Mouse (Mus musculus): ENCODE measurements around the gene Nr2c2.

Nr2c2 gene

GRCm38 (mm10) chr6:92126861-92127468, 35.8 kb downstream of the Nr2c2 start:
- DNase-seq (ENCODE audit: low spot score), result no peak

DNA sequence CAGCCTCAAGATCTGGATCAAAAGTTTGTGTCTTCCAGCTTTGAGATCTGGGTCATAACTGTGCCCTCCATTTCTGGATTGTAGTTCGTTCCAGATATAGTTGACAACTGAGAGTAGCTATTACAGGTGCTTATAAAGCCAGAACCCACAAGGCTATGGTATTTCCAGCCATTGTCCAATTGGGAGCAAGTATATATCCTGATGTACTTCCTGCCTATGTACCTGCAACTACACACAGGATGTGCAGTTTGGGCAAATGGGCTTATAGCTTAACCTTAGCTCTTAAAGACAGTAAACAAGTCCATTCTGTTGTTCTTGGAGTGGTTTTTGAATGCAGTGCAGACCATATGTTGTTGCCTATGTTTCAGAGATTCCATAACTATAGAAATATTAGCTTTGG, 40.3 kb downstream of the Nr2c2 start:
- DNase-seq (ENCODE audit: low spot score), result no peak

DNA sequence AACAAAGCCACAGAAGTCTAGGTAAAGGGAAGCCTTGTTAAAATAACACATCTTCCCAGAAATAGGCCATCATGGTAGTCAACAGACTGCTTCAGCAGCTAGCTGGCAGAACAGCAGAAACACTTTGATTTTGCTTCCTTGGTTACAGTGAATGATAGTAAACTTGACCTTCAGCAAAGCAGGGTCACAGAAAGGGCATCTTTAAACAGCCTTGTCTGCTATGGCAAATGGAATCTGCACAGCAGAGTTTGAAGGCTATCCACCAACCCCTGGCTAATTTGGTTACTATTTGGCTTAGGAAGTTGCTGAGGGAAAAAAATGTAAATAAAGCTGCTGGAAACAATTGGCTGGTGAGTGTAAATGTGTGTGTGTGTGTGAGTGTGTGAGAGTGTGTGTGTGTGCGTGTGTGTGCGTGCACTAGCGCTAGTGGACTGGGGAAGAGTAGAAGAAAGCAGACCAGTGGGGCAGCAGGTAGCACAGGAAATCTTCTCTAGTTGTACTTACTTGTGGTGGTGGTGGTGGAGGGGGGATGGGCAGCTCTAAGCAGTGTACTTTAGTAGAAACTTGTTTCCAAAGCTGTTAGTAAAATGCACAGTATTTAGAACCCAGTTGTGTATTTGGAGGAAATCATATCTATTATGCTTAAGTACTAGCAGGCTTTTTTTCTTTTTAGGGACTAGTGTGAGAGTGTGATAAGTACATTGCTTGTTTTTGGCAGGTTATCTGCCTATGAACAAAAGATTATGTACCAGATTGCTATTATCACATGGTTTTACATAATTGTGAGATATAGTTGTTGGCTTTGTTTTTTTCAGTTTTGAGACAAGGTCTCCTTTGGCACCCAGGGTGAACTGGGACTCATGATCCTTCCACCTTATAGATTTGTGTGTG, 41.1 kb downstream of the Nr2c2 start:
- no peak for DNase-seq (ENCODE audit: low spot score)

DNA sequence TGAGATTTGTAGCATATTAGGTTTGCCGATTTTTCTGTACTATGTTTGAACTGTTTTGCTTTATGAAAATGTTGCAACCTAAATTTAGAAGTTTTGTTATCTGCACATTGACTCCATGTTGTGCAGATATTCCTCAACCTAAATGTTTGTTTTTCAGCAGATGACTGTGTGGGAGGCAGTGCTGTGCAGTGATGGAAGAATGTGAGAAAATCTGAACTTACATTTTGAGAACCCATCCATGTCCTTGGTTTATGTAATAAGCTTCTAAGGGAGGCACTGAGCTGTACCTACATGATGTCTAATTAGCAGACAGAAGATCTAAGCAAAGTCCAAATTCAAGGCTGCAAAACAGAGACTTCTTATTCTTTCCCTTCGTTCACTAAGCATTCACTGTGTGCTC, 42.4 kb downstream of the Nr2c2 start:
- no peak for DNase-seq (ENCODE audit: low spot score)

DNA sequence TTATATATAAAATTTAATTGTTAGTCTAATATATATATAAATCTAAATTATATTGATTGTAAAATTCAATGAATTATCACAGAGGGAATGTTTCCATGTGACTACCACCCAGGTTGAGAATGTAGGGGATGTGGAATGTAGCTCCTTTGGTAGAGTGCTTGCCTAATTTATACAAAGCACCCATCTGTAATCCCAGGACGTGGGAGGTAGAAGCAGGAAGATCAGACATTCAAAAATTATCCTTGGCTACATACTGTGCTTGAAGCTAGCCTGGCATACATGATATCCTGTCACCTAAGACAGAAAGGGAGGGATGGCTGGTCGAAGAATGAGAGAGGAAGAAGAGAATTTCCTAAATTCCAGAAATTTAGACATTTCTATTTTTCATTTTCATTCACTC, 45.2 kb downstream of the Nr2c2 start:
- DNase-seq (ENCODE audit: low spot score), result no peak

- no peak for DNase-seq (ENCODE audit: low spot score)
Measured at GRCm38 (mm10) chr6:92145881-92146280, 54.7 kb downstream of the Nr2c2 start.

DNA sequence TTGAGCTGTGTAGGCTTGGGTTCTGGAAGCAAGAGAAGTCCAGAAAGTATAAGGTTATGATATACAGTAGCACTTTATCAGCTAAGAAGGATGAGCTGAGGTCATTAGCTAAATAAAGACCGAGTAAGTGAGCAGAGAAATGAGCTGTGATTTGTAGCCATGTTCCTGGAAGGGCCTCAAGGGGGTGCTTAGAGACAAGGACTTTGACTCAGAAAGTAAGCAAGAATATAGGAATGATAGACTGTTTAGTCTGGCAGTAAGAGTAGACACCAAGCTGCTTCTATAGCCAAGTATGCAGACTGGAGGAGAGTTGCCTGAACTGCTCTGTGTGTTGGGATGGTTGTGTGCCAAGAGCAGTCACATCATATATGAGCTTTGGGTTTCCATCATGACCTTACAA, 62.6 kb downstream of the Nr2c2 start:
- no peak for DNase-seq (ENCODE audit: low spot score)

DNA sequence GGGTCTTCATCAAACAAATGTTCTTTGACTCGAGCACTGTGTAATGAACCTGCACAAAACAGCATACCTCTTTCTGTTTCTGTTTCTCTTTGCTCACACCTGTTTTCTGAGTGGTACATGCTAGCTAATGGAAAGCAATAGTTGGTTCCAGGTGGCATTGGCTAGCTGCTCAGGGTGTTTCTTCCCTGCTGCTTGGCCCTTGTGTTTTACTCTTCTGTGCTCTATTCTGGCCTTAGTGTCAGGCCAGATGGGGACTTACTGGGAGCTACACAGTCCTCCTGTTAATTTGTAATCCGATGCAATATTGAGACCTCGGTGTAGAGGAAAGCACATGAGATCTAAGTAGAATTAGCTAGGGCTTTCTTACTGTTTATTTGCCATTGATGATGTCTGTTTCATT, 67.6 kb downstream of the Nr2c2 start:
- DNase-seq (ENCODE audit: low spot score), result no peak

DNA sequence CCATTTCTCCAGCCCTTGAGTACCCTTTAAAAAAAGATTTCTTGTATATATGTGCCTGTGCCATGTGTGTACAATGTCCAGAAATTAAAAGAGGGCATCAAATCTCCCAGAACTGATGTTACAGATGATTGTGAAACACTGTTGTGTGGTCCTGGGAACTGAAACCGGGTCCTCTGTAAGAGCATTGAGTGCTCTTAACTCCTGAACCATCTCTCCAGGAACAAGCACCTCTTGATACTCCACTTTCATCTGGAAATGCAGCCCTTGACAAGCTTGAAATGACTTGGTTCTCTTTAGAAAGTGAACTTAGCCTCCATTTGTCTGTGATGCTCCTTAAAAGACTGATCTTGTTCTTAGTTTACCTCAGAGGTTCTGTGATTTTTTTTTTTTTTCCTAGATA, 71.5 kb downstream of the Nr2c2 start:
- no peak for DNase-seq (ENCODE audit: low spot score)

DNA sequence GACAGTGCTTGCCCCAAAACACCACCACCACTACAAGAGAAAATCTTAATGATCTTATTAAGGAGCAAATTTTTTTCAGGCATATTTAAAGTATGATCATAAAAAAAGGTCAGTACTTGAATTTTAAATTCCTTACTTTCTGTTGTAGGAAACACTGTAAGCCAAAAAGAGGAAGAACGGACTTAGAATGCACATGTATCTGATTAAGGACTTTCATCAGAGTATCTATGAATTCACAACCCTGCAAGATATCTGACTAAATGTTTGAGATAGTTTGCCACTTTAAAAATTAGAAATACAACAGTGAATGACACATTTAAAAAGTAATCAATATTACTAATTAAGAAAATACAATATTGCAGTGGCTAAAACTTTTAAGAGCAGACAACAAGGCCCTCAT, 85.3 kb downstream of the Nr2c2 start:
- DNase-seq (ENCODE audit: low spot score), result no peak

- DNase-seq (ENCODE audit: low spot score), result peak; percentile 76
Measured at GRCm38 (mm10) chr6:92183621-92184131, 92.5 kb downstream of the Nr2c2 start, which contains the start of gene Mrps25. TSS of gene Mrps25 (minus strand) at chr6:92184033.

DNA sequence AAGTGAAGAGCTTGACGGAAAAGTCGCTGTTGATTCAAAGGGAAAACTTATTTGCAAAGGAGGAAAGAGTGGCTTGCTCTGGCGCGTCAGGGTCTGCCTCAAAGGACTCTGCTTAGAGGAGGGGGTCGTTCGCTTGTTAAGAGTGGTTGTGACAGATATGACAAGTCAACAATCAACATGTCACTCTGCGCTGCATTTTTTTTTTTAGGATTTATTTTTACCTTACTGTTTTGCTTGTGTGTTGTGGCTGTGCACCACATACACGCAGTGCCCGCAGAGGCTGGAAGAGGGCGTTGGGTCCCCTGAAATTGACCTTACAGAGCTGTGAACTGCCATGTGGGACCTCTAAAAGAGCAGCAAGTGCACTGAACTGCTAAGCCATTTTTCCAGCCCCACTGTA, 93.0 kb downstream of the Nr2c2 start:
- DNase-seq (ENCODE audit: low spot score), result no peak

GRCm38 (mm10) chr6:92199414-92199813, 108.2 kb downstream of the Nr2c2 start:
- DNase-seq (ENCODE audit: low spot score), result no peak

DNA sequence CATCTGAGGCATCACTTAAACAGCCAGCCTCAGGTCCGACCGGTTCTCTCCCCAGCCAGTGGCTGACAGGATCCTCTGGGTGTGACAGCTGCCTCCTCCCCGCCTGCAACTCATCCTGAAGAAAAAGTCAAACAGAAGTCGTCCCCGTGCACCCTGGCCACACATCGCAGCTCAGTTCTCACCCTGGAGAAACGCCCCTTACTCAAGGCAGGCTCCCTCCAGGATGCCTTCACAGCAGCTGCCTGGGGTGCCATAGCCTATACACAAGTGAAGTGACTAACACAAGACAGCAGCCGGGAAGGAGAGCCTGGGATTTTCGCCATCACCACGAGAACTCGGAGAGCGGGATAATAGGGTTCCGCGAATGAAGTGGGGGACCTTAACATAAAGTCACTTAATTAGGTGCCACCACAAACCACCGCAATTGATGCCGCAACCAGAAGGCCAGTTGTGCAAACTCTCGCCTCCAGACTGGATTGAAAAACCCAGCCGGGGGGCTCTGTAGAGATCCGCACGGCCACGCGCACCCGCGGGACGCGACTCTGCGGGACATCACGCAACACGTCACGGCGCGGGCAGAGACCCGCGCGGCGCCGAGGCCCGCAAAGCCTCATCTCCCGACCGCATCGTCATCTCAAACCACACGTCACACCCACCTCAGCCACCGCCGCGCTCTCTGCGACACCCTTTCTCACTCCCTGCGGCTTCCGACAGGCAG, 123.0 kb downstream of the Nr2c2 start:
- DNase-seq (ENCODE audit: low spot score), result no peak

DNA sequence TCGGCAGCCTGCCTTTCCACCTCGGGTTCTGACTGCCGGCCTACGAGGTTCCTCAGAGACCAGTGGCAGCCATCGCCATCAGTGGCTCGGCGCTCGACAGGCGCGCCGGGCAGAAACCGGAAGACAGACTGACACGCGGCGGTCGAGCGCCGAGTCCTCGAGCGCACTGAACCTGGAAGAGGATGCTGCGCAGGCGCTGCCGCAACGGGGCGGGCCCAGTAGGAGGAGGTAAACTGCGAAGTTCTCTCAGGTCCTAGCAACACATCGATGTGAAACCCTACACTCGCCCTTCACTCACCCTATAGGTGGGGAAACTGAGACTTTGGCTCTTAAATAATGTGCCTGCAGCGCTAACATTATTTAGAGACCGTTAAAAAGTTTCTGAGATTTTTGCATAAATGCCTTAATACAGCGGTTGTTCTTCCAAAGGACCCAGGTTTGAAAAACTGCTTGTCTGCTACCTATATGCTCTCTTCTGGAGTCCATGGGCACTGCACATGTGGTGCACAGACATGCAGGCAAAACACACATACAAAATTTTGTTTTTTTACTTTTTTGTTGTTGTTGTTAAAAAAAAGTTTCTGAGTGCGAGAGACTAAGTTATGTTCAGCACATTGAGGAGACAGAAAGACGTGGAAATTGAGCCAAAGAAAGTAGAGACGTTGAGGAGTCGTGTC, 123.7 kb downstream of the Nr2c2 start, which contains the start of gene Rbsn:
Gene Rbsn (minus strand): TSS at position 153 of the 677 bp plus-strand sequence.
- DNase-seq (ENCODE audit: low spot score), result peak; percentile 94

DNA sequence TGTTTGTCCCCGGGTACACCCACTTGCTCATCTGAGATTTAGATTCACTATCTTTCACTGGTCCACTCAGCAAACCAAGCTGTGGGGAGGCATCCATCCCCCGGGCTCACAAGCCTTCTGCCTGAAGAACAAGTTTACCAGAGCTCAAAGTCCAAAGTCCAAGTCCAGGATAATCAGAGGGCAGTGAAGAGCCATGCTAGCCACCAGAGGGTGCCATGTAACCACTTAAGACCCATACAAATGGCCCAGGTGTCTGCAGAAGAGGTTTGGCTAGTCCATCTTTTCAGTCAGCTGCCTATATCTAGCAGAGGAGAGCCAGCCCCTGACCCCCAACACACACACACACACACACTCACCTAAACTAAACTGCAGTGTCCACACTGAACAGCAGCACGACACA, 128.3 kb downstream of the Nr2c2 start:
- DNase-seq (ENCODE audit: low spot score), result no peak

GRCm38 (mm10) chr6:92221604-92222003, 130.4 kb downstream of the Nr2c2 start:
- DNase-seq (ENCODE audit: low spot score), result no peak

GRCm38 (mm10) chr6:92222021-92222420, 130.8 kb downstream of the Nr2c2 start:
- no peak for DNase-seq (ENCODE audit: low spot score)
